Mouse (Mus musculus) adrenal gland, adult 2 months (tissue): ENCODE data around the gene Prdx6. TPM values are rescaled to one million over a fixed set of nuclear protein-coding genes. Genes with fewer than 3 reads are reported as not detected.

ENCODE experiments used
- DNase-seq: peaks from one replicate; pipeline ENCODE4 v3.0.0; 2021
- long read RNA-seq: library from polyadenylated mRNA; stranded (forward); transcript quantifications from one replicate; pipeline ENCODE4 v2.0.0, GENCODE M21; 2021
- polyA plus RNA-seq: library from polyadenylated mRNA; depleted of rRNA; stranded (reverse); fragments of >200 nt; gene quantifications from 2 replicates; pipeline ENCODE4 v1.2.3, GENCODE M21; 2012; rRNA removed
- total RNA-seq, 2 experiments: library from RNA; stranded (reverse); gene quantifications; 2 replicates each; pipeline ENCODE4 v1.2.3; 2021

The Prdx6 gene
- 100 to 1,000 TPM; 283 to 597 TPM for total RNA-seq
- 103 and 130 TPM in 2 replicates for polyA plus RNA-seq
- long read RNA-seq, transcript Prdx6-202 (5 exons, 2,387 nt) = major isoform, 280 of 307 reads
- long read RNA-seq, transcript Prdx6-208 (4 exons, 1,294 nt) = minor isoform, 6 of 307 reads
- long read RNA-seq, transcript Prdx6-201 (6 exons, 959 nt) = minor isoform, 5 of 307 reads
- long read RNA-seq, partial matches to known transcripts = 5 of 307 reads
- long read RNA-seq, other reads (novel, unspliced or antisense) = 9 of 307 reads

DNA sequence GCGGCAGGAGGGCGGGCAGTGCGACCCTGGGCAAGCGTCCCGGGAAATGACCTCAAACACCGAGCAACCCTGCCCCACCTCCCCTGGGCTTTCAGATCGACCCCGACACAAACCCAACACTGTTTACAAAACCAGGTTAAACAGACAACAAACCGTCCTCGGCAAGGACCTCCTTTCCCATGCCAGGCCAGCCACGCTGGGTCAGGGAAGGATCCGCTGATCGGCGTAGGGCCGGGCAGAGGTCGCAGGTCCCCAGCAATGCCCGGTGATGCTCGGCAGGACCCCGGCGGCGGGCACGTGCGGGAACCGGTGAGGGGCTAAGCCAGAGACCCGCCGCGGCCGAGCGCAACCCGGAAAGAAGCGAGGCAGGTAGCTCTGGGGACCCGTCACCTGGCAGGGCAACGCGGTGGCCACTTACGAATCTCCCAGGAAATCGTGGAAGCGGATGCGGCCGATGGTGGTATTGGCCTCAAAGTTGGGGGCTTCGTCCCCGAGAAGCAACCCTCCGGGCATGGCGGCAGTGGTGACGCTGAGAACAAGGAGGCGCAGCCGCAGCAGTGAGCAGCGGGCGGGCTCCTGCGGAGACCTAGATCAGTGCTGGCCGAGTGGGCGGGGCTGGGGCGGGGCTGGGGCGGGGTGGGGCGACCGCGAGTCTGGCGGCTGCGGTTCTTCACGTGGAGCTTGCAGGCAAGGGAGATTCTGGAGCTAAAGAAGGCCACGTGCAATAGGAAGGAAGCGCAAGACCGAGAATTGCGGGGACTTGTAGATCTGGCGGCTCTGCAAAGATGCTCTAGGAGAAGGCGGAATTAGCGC is at the start of gene Prdx6:
Gene Prdx6, minus strand, starts transcription at position 616 of the 813 bp plus-strand sequence.
- DNase-seq = peak; percentile 91

DNA sequence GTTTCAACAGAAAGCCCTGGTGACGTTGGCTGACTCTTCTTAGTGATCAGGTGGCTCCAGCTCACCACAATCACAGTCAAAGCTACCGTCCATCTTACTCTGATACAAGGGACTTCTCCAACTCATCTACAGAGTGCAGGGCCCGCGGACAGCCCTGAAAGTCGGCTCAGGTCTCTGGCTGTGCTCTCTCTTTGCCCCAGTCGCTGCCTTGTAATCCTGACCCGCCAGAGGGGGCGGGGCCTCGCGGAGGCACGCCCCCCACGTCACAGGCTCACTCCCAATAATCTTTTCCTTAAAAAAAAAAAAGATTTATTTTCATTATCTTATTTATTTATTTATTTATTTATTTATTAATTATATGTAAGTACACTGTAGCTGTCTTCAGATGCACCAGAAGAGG is 37.2 kb upstream of the Prdx6 start:
- no peak for DNase-seq

DNA sequence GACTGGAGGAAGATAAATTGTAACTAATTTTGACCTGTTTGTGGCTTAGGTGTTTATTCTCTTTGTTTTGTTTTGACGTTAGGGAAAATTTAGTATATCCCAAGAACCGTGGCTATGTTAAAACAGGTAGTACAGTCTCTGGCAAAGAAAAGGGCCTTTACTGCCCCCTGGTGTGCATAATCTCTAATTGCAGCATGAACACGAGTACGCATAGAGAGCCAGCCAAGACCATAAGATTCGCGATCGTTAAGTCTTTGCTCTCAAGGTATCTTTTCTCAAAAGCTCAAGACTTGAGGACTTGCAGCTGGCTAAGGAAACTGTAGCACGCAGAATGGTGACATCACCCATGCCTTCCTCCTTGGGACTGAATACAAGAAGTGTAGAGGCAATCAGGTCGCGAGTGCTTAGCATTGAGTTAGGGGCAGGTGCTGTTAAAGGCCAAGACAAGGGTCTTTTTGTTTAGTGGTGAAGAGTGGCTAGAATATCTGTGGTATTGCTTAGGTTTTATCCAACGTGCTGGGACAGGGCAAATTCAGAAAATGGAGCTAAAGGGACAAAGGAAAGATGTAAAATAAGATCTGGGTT is 35.8 kb upstream of the Prdx6 start:
- peak; percentile 62 for DNase-seq

DNA sequence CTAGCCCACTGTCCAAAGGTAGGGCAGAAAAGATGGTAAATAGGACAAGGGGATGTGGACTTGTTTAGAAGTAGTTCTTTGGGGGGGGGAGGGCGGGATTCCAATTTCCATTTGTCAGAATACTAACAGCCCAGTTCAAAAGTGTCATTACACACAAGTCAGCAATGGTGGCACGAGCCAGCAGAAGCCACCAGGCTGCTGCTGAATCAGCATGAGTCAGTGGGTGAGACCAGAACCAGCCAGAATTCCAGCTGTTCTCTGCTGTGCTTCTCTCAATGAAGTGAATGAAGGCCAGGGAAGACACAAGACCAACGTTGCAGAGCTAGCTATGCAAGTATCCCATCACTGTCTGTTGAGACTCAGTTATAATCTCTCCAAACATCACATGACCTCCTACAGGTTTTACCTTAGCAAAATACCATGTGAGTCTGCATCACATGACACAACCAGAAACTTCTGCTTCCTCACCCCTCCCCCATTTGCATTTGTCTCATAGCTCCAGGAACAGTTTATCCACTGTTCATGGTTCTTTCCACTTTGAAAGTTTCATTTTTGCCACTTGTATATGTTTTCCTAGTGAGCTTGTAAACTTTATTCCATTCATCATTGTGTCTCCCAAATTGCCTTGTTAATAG is 30.2 kb upstream of the Prdx6 start:
- DNase-seq = peak; percentile 11

DNA sequence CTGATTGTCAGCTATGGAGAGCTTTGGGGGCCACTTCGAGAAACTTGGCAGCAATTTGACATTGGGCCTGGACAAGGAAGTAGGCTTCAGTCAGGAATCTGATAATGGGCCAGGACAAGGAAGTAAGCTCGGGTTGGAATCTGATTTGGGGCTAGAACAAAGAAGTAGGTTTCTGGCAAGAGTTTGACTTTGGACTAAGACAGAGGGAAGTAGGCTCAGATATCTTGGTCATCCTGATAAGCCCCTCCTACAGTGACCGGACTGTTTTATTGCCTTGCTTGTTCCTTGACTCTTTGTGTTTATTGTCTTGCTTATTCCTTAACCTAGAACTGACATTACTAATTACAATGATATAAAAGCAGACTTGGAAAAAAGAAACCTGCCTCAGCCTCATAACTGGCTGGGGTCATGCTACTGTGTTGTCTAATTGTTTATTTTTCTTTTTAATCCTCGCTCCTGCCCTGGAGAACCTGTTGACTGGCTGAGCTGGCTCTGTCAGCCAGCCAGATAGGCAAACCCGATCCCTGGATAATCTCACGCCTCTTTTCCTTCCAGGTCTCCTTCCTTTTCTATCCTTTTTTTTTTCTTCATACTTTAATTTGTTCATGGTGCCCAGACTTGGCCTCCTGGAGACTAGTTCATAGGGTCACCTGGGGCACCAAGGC is 28.4 kb upstream of the Prdx6 start:
- no peak for DNase-seq

DNA sequence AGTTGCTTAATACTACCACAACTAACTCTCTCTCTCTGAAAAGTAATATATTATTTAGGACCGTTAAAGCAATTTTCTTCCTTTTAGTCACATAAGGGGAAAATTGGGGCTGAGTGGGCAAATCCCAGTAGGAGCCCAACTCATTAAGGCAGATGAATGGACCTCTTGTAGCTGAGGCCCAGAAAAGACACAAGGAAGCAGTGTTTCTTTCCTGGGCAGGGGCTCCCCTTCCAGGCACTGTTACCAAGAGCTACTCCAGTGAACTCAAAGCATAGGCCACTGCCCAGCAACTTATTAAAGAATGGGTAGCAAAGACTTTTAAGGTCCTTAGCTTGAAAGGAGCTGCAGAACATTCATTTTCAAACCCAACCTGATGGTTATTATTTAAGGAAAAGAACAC is 22.5 kb upstream of the Prdx6 start:
- no peak for DNase-seq

DNA sequence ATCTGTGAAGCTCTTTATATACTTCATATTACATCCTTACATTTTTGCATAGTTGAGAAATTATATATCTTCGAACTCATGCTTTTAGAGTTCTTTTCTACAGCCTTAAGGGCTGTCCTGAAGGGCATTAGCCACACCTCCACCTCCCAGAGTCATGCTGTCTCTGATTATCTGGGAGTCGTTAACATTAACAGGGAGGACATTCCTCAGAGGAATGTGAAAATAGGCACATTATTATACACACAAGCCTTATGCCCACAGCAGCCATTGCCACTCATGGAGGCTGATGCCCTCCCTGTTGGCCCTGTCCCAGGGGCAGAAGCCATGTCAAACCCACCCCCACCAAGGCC is 20.4 kb upstream of the Prdx6 start:
- DNase-seq = no peak

DNA sequence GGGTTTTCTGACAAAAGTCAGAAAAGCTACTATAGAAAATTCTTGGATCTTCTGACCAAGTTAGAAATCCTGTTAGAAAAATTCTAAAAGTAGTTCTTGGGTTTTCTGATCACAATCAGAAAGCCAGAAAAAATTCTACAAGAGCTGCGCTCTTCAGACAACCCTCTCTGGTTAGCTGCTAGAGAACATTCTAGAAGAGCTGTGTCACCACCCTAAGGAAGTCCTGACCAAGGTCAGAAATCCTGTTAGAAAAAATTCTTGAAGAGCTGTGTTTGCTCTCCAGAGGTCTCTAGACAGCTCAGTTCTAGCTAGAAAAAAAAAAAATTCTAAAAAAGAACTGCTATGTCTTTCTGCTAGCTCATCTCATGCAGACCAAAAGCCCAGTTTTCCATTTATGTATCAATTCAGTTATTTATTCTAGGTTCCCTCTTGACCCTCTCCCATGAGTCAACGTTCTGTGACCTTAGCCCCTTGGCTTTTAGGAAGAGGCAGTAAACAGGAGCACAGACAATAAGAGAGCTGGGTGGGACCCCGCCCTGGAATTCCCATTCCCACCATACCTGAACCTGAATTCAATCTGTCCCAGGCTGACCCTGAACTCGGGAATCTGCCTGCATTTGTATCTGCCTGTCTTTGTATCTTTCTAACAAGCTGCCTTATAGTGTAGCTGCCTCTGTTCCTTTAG is 19.9 kb upstream of the Prdx6 start:
- DNase-seq = no peak

DNA sequence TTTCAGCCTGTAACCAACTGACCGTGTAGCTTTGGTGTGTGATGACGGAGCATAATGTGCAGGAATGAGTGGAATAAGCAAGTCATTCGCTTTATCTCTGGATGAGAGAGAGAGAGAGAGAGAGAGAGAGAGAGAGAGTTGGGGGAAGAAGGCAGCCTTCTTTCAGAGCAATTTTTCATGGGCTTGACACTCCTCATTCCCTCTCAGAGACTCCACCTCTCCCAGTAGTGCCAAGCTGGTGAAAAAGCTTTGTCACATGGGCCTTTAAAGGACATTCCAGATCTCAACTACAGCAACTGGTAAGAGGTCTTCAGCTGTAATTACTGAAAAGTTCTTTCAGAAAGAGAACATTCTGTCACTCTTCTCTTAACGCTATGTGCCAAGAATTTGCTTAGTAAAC is 18.3 kb upstream of the Prdx6 start:
- DNase-seq = peak; percentile 20

DNA sequence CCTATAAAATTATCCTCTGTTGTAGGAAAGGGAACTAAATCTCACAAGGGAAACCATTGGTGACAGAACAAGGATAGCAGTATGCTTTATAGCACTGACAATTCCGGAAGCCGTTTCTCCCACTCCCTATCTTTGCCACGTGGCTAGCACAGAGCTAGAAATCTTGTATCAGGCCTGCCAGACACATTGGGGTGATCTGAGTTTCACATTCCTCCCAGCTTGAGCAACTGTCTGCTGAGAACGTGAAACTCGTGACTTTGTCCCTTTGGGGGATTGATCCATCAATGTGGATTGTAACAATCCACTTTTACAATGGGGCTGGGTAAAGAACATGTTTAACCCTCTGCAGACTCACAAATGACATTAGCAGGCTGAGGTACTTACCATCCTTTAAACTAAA is 17.9 kb upstream of the Prdx6 start:
- peak; percentile 28 for DNase-seq

DNA sequence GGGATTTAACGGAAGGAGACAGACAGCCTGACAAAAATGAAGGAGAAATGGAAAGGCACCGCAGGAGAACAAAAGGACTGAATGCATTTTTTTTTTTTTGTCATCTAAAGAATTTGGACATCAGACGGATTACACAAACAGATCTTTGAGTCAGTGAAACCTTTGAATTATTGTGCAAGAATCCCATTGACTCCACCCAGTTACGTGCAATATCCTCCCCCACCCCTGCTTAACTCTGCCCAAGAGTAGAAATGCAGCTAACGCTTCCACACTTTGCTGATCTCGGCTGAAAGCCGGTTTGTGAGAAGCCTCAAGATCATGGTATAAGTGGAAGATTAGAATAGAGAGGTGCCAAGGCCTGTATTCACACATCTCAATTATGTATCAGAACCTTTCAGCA is 17.1 kb upstream of the Prdx6 start:
- DNase-seq = peak; percentile 24

DNA sequence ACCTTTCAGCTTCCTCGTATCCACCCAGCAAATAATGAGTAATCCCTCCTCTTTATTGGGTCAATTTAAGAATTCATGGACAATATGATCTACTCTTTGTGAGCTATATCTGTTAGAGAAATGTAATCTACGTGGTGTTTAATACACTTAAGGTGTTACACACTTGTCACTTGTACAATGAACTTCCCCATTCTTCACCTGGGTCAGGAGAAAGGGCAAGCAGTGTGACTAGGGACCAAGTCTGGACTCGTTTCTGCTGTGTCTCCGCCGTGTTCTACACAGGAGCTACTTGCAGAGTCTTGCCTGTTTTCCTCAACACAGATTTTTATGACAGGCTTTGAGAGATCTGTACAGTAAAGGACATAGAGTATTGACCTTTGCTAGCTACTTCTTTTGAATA is 13.9 kb upstream of the Prdx6 start:
- DNase-seq = no peak

DNA sequence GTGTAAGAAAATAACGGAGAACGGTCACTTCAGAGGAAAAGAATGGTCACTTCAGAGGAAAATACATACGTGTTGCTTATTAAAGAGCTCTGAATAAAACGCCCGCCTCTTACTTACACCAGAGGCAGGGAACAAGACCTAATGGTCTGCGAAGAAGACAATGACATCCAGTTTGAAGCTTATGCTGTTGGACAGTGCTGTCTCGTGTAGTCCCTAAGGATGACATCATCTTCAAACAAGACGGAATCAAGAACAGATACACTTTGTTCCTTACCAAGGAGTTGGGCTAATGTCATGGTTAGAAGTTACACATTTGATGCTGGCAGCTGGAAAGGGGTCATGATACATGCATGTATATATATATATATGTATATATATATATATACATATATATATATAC is 12.6 kb upstream of the Prdx6 start:
- no peak for DNase-seq

DNA sequence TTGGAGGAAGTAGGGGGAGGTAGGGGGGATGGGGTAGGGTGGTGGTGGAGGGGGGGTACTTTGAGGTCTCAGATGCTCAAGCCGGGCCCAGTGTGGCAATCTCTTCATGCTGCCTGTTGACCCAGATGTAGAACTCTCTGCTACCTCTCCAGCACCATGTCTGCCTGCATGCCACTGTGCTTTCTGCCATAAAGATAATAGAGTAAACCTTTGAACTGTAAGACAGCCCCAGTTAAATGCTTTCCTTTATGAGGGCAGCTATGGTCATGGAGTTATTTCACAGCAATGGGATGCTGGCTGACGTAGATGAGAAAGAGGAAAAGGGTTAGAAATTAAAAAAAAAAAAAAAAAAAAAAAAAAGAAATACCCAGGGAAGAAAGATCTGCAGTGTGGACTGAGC is 11.5 kb upstream of the Prdx6 start:
- DNase-seq = no peak

DNA sequence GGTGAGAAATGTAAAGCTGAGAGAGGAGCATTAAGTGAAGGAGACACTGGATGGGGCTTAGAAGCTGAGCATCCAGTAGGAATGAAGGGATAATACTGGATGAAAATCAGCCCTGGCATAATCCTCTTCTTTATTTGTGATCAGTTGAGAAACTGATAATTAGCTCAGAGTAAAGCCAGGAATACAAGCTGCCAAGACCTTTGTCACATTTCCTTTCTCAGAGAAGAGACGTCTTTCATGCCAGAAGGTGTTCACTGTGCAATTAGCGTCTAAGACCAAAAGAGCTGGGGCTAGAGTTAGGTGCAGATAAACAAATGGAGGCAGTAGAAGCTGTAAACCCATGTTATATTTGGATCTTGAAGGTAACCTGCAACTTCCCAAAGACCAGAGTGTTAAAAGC is 9.7 kb upstream of the Prdx6 start:
- DNase-seq = no peak

DNA sequence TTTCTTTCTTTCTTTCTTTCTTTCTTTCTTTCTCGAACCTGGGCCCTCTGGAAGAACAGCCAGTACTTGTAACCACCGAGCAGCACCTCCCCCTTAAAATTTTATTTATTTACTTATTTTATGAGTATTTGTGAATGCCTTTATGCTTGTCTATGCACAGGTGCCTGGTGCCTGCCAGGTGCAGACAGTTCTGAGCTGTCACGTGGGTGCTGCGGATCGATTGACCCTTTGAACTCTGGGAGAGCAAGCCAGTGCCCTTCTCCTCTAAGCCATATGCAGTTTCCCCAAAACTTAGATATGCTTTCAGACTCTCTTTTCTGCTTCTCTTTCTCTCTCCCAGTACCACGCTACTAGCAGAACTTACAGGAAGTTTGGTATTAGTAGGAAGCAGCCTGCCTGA is 8.1 kb upstream of the Prdx6 start:
- DNase-seq = no peak

DNA sequence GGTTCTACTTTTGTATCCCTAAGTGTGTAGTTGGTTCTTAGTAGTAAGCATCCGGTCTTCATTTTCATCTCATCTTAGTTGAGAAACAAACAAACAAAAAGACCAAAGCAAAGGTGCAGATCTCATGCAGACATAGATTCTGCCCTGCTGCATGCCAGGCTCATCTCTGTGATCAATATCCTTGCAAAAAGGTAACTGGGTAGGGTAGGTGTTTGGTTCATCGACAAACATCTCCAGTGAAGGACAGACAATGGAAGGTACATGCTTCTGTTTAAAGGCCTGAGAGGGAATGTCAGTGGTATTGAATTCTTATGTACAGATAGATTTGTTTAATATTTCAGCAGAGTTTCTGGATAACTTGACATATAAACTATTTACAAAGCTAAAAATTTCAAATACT is 7.3 kb upstream of the Prdx6 start:
- DNase-seq = no peak

DNA sequence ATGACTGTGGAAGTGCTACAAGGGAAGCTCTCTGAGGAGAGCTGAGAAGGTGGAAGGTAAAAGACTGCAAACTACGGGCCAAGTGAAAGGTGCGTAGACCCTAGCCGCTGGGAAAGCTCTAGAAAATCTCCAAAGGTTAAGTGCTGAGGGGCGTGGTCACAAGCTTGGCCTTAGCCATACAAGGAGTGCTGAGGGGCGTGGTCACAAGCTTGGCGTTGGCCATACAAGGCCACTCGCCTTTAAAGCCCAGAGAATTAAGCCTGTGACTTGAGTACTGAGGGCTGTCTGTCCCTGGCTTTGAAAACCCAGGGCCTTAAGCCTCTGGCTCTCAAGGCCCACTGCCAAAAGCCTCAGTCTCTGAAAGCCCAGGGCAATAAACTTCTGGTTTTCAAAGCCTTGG is 5.9 kb upstream of the Prdx6 start:
- no peak for DNase-seq

DNA sequence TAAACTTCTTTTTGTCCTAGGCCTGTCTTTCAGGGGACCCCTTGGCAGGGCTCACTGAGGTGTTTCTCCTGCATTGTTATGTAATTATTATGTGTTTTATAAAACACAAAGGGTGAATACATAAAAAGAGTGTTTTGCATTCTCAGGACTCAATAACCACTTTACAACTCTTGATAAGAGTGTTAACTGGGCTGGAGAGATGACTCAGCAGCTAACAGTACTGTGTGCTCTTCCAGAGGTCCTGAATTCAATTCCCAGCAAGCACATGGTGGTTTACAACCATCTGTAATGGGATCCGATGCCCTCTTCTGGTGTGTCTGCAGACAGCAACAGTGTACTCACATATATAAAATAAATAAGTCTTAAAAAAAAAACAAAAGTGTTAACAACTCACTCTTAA is 3.3 kb upstream of the Prdx6 start:
- no peak for DNase-seq

DNA sequence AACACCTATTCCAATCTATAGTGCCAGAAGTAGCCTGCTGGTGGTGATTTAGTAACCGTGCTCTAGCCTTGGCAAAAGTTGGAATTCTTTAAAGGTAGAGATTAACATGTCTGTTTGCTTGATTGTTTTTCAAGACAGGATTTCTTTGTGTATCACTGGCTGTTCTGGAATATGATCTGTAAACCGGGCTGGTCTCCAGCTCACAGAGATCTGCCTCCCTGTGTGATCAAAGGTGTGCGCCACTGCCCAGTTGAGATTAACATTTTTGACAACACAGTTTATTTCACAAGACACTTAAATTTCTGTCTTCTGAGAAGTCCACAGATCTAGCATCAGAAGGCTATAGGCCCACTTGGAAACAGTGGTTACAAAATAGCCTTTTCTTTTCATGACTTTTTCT is 1.9 kb upstream of the Prdx6 start:
- no peak for DNase-seq

DNA sequence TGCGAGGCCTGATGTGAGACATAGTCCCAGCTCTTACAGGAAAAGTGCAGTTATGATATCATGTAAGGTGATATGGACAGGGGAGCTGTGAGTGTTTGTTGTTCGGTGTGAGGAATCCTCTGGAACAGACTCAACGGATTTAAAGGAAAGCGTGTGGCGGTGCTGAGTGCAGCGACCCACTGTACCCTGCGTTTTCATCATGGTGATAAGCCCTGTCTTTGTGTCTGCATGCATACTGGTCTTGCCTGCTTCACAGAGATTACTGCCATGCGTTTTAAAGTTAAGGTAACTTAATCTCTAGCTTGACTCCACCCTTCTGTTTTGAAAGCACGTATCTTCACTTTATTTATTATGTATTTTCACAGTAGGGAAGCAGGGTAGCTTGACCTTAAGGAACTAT is 1.3 kb upstream of the Prdx6 start:
- no peak for DNase-seq
